Mouse (Mus musculus): ENCODE measurements around the gene Tmem236. TPM values are rescaled to one million over a fixed set of nuclear protein-coding genes. Genes with fewer than 3 reads are reported as not detected.

Tmem236 gene
- polyA plus RNA-seq, 1 experiment from 2014 or later = 0.04 TPM

DNA sequence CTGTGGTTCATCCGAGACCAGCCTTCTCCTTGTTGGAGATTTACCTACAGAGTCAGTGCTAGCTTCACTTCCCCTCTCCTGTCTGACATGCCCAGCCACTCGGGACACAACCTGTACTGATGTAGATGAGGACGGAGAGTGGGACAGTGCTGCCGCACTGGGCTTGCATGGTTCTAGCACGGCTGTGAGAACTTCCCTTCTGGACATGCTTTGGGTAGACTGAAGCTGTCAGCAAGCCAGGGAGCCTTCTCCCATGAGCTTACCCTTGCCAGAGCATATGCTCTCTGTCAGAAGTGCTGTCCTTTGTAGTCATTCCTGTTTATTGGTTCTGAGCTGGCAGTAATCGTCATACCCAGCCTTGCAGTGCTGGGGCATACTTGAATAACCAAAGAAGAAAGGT, 22.5 kb upstream of the Tmem236 start:
- Histone ChIP-seq H3K4me2 (replicated peaks) (no peak overlapping the region), H3K27me3 (no peaks in the 10 kb centered on the region), H3K4me1 (no peaks in the 10 kb centered on the region), H3K27ac (replicated peaks) (no peak overlapping the region), H3K4me3 (replicated peaks) (no peak overlapping the region), H3K36me3 (0 out of 2 replicates have a peak, but pooled peaks cover 3% of the 10 kb centered on the region), H3K9ac (no peak overlapping the region), H3K9me3 (replicated peaks) (no peaks in the 10 kb centered on the region)
- WGBS = 90% methylated on average over 6 of the region's 6 CpGs
- ATAC-seq (ENCODE audit: insufficient number of reproducible peaks, low FRiP score, low TSS enrichment, low read depth) = no peak

DNA sequence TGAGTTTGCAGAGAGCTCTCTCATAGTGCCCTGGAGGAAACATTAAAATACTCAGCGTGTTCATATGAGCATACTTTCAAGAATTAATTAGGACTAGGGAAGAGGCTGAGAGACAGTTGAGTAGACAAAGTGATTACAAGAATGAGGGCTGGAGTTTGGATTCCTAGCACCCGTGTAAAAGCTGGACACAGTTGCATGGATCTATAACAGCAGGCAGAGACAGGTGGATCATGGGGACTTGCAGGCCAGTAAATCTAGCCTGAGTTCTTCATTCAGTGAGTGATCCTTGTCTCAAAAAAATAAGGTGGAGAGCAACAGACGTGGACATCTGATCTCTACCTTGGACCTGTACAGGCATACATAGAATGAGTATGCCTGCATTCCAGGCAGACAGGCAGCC, 15.3 kb upstream of the Tmem236 start:
- Histone ChIP-seq H3K4me2 (replicated peaks) (no peak overlapping the region), H3K4me1 (no peaks in the 10 kb centered on the region), H3K27ac (replicated peaks) (no peak overlapping the region), H3K4me3 (replicated peaks) (no peak overlapping the region), H3K9ac (no peak overlapping the region), H3K36me3 (no peaks in the 10 kb centered on the region), H3K9me3 (replicated peaks) (no peaks in the 10 kb centered on the region), H3K27me3 (no peaks in the 10 kb centered on the region)
- WGBS = 67% methylated on average over 3 of the region's 3 CpGs
- no peak for ATAC-seq (ENCODE audit: insufficient number of reproducible peaks, low FRiP score, low TSS enrichment, low read depth)

DNA sequence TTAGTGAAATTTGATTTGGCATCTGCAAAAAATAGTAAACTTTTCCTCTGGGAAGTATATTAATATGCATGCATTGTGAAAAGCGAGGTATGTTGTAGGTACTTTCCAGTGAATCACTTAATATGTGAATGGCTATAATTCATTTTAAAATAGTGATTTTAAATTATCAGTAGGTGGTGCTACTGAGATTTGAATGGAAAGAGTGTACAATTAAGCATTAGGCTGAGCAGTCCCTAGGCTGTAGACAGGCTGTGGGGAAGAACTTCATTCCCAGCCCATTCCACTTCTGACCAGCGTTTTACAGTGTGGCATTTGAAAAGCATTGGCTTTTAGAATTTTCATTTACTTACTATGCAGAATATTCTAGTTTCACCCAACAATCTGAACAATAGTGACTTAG, 14.6 kb upstream of the Tmem236 start:
- Histone ChIP-seq H3K4me3 (replicated peaks) (no peak overlapping the region), H3K36me3 (no peaks in the 10 kb centered on the region), H3K9me3 (replicated peaks) (no peaks in the 10 kb centered on the region), H3K27me3 (no peaks in the 10 kb centered on the region), H3K27ac (replicated peaks) (no peak overlapping the region), H3K9ac (no peak overlapping the region), H3K4me1 (no peaks in the 10 kb centered on the region), H3K4me2 (replicated peaks) (no peak overlapping the region)
- ATAC-seq (ENCODE audit: insufficient number of reproducible peaks, low FRiP score, low TSS enrichment, low read depth) = no peak
- 75% methylated on average over 2 of the region's 2 CpGs for WGBS

DNA sequence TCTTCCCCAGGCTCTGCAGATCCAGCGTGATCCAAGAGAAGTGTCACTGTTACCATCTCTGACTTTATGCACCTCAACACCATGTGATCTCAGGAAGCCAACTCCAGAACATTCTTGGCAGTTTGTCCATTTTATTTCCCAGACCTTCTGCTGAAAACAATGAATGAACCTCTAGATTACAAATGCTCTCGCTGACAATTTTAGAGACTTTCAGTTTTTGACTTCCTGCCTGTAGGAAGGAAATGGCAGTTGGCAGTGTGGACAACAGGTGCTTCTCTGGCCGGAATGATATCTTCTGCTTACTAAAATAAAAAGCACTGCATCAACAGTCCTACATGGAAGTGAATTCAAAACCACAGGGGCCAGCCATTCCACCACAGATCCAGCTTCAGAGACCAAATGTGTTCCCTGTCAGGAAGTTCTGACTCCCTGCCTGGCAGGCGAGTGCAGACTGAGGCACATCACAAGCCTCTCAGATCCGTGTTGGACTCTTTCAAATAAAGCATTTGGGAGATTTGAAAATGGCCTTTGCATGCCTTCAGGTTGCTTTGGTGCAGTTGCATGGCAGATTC, 9.8 kb upstream of the Tmem236 start:
- ATAC-seq (ENCODE audit: insufficient number of reproducible peaks, low FRiP score, low TSS enrichment, low read depth) = no peak
- 73% methylated on average over 5 of the region's 5 CpGs for WGBS
- H3K4me1 ChIP-seq = no peaks in the 10 kb centered on the region
- H3K4me3 ChIP-seq (replicated peaks) = no peak overlapping the region
- H3K27me3 ChIP-seq = no peaks in the 10 kb centered on the region
- H3K9me3 ChIP-seq (replicated peaks) = no peaks in the 10 kb centered on the region
- no peak overlapping the region for H3K4me2 ChIP-seq (replicated peaks)
- H3K27ac ChIP-seq (replicated peaks) = no peak overlapping the region
- no peaks in the 10 kb centered on the region for H3K36me3 ChIP-seq
- no peak overlapping the region for H3K9ac ChIP-seq

DNA sequence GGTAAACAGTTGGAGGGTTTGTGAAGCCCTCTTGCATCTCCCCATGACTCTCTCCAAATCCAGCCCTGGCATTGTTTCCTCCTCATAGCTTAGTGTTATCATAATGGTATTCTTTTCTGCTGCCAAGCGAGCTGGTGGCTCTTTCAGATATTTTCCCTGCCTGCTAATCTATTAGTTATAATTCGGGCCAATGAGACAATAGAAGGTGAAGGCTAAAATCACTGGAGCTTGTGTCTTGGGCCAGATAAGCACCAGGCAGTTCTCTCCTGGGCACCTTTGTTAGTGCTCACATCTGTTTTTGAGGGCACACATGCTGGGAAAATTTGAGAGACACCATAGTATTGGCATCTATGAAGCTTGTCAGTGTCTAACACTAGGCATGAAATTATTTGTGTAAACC, 9.3 kb upstream of the Tmem236 start:
- WGBS = 75% methylated on average over 2 of the region's 2 CpGs
- H3K27ac ChIP-seq (replicated peaks) = no peak overlapping the region
- no peak overlapping the region for H3K4me3 ChIP-seq (replicated peaks)
- H3K36me3 ChIP-seq = no peaks in the 10 kb centered on the region
- no peaks in the 10 kb centered on the region for H3K9me3 ChIP-seq (replicated peaks)
- no peak for ATAC-seq (ENCODE audit: insufficient number of reproducible peaks, low FRiP score, low TSS enrichment, low read depth)
- no peaks in the 10 kb centered on the region for H3K27me3 ChIP-seq
- no peaks in the 10 kb centered on the region for H3K4me1 ChIP-seq
- no peak overlapping the region for H3K4me2 ChIP-seq (replicated peaks)
- no peak overlapping the region for H3K9ac ChIP-seq

DNA sequence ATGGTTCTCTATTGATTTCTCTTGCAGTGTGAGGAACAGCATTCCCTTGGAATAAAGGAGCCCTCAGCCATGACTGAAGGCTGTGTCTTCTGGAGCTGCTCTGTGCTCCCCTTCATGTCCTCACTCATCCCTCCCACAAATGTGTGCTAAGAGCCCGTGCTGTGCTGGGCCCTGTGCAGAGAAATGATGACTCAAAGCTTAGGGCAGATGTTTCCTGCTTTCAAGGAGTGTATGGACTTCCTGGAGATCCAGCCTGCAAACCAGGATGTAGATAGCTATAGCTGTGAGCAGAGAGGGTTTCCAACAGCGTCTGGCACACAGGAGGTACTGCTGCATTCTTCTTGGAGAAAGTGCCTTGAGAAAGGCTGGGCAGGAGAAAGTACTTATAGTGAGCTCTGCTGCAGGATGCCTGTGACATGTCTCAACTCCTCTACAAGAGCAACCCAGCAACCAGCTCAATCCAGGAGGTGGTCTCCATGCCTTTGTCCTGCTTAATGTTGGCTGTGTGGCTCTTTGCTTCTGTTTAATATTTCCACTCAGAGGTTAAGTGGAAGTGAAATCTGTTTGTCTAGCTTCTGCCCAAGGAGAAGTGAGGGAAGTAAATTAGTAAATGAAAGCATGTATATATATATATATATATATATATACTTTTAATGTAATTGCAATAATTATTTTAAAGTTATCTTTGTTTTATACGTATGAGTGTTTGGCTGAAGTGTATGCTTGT, 8.5 kb upstream of the Tmem236 start:
- H3K27ac ChIP-seq (replicated peaks) = no peak overlapping the region
- H3K9me3 ChIP-seq (replicated peaks) = no peaks in the 10 kb centered on the region
- no peak overlapping the region for H3K4me2 ChIP-seq (replicated peaks)
- H3K4me3 ChIP-seq (replicated peaks) = no peak overlapping the region
- H3K27me3 ChIP-seq = no peaks in the 10 kb centered on the region
- H3K36me3 ChIP-seq = no peaks in the 10 kb centered on the region
- 65% methylated on average over 3 of the region's 3 CpGs for WGBS
- H3K9ac ChIP-seq = no peak overlapping the region
- H3K4me1 ChIP-seq = no peaks in the 10 kb centered on the region
- no peak for ATAC-seq (ENCODE audit: insufficient number of reproducible peaks, low FRiP score, low TSS enrichment, low read depth)

DNA sequence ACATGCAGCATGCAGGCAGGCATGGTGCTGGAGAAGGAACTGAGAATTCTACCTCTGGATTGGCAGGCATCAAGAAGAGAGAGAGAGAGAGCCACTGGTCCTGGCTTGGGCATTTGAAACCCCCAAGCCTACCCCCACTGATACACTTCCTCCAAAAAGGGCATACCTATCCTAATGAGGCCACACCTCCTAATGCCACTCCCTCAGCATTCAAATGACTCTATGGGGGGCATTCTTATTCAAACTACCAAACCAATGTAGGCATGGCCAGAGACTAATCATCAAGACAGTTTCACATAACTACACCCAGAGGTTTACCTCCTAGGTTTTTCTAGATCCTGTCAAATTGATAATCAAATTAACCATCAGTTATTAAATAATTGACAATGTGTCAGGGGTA, 6.6 kb upstream of the Tmem236 start:
- no peaks in the 10 kb centered on the region for H3K4me1 ChIP-seq
- H3K9ac ChIP-seq = no peak overlapping the region
- ATAC-seq (ENCODE audit: insufficient number of reproducible peaks, low FRiP score, low TSS enrichment, low read depth) = no peak
- H3K27ac ChIP-seq (replicated peaks) = no peak overlapping the region
- H3K4me3 ChIP-seq (replicated peaks) = no peak overlapping the region
- H3K9me3 ChIP-seq (replicated peaks) = no peaks in the 10 kb centered on the region
- no peaks in the 10 kb centered on the region for H3K36me3 ChIP-seq
- no peak overlapping the region for H3K4me2 ChIP-seq (replicated peaks)
- no peaks in the 10 kb centered on the region for H3K27me3 ChIP-seq

DNA sequence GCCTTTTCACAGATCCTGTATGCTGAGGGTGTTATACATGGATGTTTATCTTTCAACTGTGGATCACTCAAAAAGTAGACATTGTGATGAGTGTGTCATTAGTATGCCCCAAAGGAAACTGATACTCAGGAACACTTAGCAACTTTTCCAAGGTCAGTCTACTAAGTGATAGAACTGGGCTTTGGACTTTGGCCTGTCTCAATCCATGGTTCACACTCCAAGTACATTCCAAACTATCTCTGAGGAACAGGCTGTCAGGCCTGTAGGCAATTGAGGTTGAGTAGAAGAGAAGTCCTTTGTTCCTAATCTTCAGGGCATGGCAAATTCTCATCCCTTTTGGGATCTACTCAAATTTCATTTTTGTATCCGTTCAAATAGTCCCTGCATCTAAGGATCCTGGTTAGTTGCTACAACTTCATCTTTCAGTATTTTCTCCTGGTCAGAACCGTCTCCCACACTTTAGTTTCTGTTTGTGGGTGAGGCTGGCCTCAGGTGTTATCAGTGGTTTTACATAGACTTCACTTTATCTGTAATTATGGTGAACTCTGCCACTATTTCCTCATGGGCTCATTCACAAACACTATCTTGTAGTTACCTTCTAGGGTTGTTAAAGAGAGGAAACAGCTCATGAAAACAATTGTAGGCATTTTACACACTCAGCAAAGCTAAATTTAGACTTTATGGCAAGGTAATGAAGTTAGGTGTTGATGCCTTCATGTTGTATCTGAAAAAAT, 2.3 kb downstream of the Tmem236 start:
- H3K4me1 ChIP-seq = no peaks in the 10 kb centered on the region
- no peak overlapping the region for H3K9ac ChIP-seq
- ATAC-seq (ENCODE audit: insufficient number of reproducible peaks, low FRiP score, low TSS enrichment, low read depth) = no peak
- no peaks in the 10 kb centered on the region for H3K9me3 ChIP-seq (replicated peaks)
- no peak overlapping the region for H3K4me2 ChIP-seq (replicated peaks)
- no peak overlapping the region for H3K4me3 ChIP-seq (replicated peaks)
- no peaks in the 10 kb centered on the region for H3K27me3 ChIP-seq
- no peak overlapping the region for H3K27ac ChIP-seq (replicated peaks)
- 65% methylated on average over 2 of the region's 2 CpGs for WGBS
- no peaks in the 10 kb centered on the region for H3K36me3 ChIP-seq

DNA sequence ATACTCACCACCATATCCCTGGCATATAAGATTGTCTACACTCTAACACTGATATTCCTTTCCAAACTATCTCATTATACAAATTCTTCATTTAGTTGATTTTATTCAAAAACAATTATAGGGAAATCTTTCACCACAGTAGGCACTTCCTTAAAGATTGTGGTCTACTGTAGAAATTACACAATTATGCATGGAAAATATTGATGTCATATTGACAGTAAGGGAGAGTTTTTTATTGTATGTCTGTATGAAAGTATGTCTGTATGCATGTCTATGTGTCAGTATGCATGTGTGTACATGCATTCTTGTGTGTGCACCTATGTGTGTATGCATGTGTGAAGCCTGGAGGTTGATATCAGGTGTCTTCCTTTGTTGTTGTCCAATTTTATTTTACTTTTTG, 10.1 kb downstream of the Tmem236 start:
- H3K4me1 ChIP-seq = no peaks in the 10 kb centered on the region
- no peaks in the 10 kb centered on the region for H3K9me3 ChIP-seq (replicated peaks)
- no peaks in the 10 kb centered on the region for H3K36me3 ChIP-seq
- H3K27me3 ChIP-seq = no peaks in the 10 kb centered on the region
- H3K27ac ChIP-seq (replicated peaks) = no peak overlapping the region
- no peak overlapping the region for H3K9ac ChIP-seq
- H3K4me3 ChIP-seq (replicated peaks) = no peak overlapping the region
- ATAC-seq (ENCODE audit: insufficient number of reproducible peaks, low FRiP score, low TSS enrichment, low read depth) = no peak
- no peak overlapping the region for H3K4me2 ChIP-seq (replicated peaks)

DNA sequence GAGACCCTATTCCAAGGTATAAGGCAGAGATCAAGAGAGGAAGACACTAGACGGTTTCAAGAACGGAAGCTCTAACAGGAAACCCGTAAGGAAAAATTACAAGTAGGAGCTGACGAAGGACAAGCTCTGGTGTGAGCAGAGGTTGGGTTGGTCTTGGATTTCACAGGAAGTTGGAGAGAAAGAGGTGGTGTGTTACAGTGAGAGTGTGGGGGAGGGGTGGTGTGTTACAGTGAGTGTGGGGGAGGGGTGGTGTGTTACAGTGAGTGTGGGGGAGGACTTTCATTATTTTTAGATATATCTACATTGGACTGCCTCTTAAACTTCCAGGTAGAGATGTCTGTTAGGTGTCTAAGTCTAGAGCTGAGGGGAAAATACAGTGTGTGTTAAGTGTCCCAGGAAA, 16.4 kb downstream of the Tmem236 start:
- Histone ChIP-seq H3K27ac (replicated peaks) (no peak overlapping the region), H3K9me3 (replicated peaks) (no peaks in the 10 kb centered on the region), H3K9ac (no peak overlapping the region), H3K4me3 (replicated peaks) (no peak overlapping the region), H3K36me3 (no peaks in the 10 kb centered on the region), H3K4me1 (no peaks in the 10 kb centered on the region), H3K4me2 (replicated peaks) (no peak overlapping the region), H3K27me3 (no peaks in the 10 kb centered on the region)
- ATAC-seq (ENCODE audit: insufficient number of reproducible peaks, low FRiP score, low TSS enrichment, low read depth) = no peak
- 80% methylated on average over 4 of the region's 4 CpGs for WGBS

DNA sequence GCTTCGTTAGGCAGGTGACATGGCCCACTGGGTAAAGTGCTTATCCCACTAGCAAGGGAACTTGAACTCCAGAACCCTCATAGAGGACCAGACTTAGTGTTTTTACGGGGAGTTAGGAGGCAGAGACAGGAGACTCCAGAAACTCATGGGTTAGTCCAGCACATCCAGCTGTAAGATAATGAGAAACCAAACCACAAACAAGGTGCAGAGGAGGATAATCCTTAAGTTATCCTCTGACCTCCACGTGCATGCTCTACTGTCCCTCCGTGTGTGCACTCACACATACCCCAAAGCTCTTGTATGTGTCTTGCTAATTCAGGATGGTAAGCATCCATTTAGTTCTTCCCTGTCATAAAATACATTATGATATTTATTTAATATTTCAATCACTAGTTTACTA, 17.3 kb downstream of the Tmem236 start:
- 77% methylated on average over 4 of the region's 4 CpGs for WGBS
- Histone ChIP-seq H3K4me2 (replicated peaks) (no peak overlapping the region), H3K9me3 (replicated peaks) (no peaks in the 10 kb centered on the region), H3K4me1 (no peaks in the 10 kb centered on the region), H3K27me3 (no peaks in the 10 kb centered on the region), H3K36me3 (no peaks in the 10 kb centered on the region), H3K9ac (no peak overlapping the region), H3K27ac (replicated peaks) (no peak overlapping the region), H3K4me3 (replicated peaks) (no peak overlapping the region)
- ATAC-seq (ENCODE audit: insufficient number of reproducible peaks, low FRiP score, low TSS enrichment, low read depth) = no peak

DNA sequence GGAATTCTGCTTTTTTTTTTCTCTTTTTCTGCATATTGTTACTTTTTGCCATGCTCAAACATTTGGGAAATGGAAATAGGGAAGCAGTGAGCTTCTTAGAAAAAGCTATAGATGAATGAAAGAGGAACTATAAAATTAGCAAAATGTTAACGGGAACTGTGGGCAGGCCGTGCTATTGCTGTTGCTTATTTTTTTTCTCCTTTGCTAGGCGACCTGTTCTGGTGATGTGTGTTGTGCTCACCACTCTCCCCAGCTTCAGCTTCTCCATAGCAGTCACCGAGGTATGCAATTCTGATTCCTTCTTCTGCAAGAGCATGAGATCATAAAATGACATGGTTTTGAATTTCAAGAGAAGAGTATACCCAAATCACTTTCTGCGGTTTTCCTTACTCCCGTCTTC, 17.7 kb downstream of the Tmem236 start:
- Histone ChIP-seq H3K9me3 (replicated peaks) (no peaks in the 10 kb centered on the region), H3K9ac (no peak overlapping the region), H3K4me2 (replicated peaks) (no peak overlapping the region), H3K4me1 (no peaks in the 10 kb centered on the region), H3K4me3 (replicated peaks) (no peak overlapping the region), H3K27ac (replicated peaks) (no peak overlapping the region), H3K36me3 (no peaks in the 10 kb centered on the region), H3K27me3 (no peaks in the 10 kb centered on the region)
- 51% methylated on average over 6 of the region's 6 CpGs for WGBS
- ATAC-seq (ENCODE audit: insufficient number of reproducible peaks, low FRiP score, low TSS enrichment, low read depth) = no peak

Data from embryonic facial prominence, embryonic 15.5 days (tissue).